Mouse (Mus musculus) splenic B cell, adult 2 months (primary cell): ENCODE results near the gene Sycp2l.
A peak's percentile ranks its signal among the peaks of the same experiment; 100 is the strongest.
"Not testable (repeated sequence)": the region's sequence is repeated elsewhere in the genome, so short reads cannot be mapped to it uniquely, and the experiment has no call there.

ENCODE experiments used
- DNase-seq: peaks from one replicate; pipeline ENCODE4 v3.0.0-alpha.2; 2011; ENCODE audit warnings: low read depth, low spot score
- H3K27me3 ChIP-seq: 2 replicates; pipeline ENCODE4 v1.6.1; 2012; ENCODE audit warnings: mild to moderate bottlenecking, low read length, moderate library complexity, mixed read lengths; ENCODE audit not compliant: control insufficient read depth, poor library complexity, insufficient read depth, severe bottlenecking
- H3K36me3 ChIP-seq: 2 replicates; pipeline ENCODE4 v1.6.1; 2012; ENCODE audit warnings: mild to moderate bottlenecking, low read length, moderate library complexity, mixed read lengths; ENCODE audit not compliant: control insufficient read depth, poor library complexity, insufficient read depth, severe bottlenecking

Sycp2l gene

DNA sequence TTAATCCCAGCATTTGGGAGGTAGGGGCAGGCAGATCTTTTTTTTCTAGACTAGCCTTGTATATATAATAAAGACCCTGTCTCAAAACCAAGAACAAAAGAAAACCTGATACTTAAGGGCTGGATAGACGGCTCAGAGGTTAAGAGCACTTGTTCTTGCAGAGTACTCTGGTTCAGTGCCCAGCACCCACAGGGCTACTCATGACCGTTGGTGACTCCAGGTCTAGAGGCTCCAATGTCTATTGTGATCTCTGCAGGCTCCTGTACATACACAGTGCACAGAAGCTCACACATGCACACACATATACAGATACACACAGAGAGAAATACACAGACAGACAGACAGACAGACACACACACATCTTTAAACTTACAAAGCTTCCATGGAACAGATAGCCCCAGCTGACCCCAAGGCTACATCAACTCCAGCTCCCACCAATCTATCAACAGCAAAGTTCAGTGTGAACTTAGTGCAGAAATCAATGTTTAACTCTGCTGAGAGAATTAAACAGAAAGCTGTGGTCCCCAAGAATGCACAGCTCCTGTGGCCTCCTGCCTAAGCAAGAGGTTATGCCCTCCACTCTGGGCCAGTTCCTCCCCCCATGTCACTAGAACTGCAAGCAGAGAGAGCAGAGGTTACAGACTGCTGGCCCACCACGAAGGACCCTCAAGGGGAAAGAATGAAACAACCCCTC is 81.7 kb downstream of the Sycp2l start:
- no peak for DNase-seq
- H3K36me3 ChIP-seq = no peaks in the 10 kb centered on the region

DNA sequence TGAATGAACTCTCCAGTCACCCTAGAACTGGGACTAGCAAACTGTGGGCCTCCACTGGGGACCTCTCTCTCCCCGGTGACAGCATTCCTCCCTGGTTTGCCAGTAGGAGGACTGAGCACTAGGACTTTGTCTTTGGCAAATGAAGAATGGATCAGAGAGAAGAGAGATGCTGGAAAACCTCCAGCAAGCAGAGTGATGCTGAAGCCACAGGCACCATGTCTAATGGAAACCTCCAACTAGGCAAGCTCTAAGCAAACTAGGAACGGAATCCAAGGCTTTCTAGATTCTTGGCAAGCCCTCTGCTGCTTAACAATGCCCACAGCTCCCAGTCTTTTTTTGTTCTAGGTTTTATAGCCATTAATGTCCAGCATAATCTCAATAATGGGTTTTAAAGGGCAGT is 86.8 kb downstream of the Sycp2l start:
- no peak for DNase-seq
- Histone ChIP-seq H3K36me3 (no peaks in the 10 kb centered on the region), H3K27me3 (no peaks in the 10 kb centered on the region)

More for the DNA sequence above, 81.7 kb downstream of the Sycp2l start:
- no peaks in the 10 kb centered on the region for H3K27me3 ChIP-seq

DNA sequence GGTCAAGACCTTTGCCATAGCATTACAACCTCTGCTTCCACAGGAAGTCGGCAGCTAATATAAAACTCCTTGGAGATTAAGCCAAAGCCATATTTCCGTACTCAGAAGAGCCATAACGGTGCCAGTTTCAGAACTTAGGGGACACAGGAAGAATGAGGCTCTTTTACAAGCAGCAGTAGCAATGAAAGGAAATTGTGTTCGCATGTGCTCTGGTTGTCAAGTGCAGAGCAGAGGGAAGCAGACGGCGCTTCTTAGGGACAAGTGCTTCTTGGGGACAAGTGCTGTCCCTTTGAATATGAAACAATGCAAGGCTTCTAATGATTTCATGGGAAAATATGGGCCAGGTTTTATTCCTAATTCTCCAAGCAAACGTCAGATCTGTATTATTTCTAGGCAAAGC is 89.2 kb downstream of the Sycp2l start:
- DNase-seq = no peak
- no peaks in the 10 kb centered on the region for H3K36me3 ChIP-seq
- H3K27me3 ChIP-seq = no peaks in the 10 kb centered on the region

DNA sequence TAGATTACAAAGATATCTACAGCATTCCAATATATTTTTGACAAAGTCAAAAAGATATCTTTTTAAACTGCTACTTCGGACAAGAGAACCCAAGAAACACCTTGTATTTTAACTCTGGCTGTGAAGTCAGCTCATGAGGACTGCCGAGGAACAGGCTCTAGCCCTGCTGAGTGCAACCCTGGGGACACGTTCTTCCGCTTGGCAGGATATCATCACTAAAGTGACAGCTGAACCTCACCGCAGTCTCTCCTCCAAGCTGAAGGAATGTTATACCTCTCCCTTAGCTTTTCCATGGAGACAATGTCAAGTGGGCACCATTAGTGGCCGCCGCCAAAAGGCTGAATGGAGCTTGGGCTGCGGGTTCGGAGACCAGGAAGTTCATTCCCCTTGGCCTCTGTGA is 89.6 kb downstream of the Sycp2l start:
- no peak for DNase-seq
- Histone ChIP-seq H3K27me3 (no peaks in the 10 kb centered on the region), H3K36me3 (no peaks in the 10 kb centered on the region)

DNA sequence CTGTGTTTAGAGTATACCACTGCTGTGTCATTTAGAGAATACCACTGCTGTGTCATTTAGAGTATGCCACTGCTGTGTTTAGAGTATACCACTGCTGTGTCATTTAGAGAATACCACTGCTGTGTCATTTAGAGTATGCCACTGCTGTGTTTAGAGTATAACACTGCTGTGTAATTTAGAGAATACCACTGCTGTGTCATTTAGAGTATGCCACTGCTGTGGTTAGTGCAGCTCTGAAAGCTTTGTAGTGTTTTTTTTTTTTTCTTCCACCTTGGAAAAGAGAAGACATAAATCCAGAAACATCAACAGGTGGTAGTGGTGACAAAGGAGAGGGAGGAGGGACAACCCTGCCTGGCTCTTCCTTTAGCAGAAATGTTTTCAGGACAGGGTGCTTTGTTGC is 91.5 kb downstream of the Sycp2l start:
- not testable (repeated sequence) for DNase-seq, H3K36me3 ChIP-seq

DNA sequence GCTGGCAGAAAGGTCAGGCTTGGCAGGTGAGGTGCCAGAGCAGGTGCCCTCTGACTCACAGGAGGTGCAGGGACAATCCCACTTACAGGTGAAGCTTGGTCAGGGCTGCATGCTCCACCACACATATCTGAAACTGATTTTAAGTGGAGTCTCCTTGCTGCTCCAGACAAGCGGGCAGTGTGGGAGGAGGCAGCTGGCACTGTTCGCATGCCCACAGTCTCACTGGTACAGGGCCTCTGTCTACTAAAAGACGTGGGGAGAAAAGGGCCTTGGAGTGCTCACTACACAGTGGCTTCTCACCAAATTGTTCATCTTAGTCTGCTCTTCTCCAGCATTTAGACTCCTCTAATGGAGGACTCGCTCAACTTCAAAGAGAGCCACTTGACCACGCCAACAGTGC is 92.1 kb downstream of the Sycp2l start:
- Histone ChIP-seq H3K36me3 (no peaks in the 10 kb centered on the region), H3K27me3 (no peaks in the 10 kb centered on the region)
- no peak for DNase-seq

More for the DNA sequence above, 91.5 kb downstream of the Sycp2l start:
- not testable (repeated sequence) for H3K27me3 ChIP-seq

DNA sequence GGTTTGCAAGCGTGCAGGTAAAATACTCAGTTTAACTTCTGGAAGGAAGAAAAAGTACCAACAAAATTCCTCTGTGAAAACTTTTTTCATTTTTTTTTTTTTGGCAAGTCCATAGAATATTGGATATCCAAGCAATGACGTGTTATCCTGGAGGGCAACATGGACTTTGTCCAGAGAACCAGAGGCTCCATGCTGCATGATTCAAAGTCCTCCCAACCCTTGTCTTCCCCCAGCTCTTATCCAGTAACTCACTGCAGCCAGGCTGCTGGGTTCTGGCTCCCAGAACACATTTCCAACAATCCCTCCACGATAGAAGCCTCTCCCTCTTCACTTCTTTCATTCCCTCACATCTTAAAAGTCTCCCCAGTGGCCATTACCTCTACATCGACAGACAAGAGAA is 97.2 kb downstream of the Sycp2l start:
- Histone ChIP-seq H3K36me3 (no peaks in the 10 kb centered on the region), H3K27me3 (no peaks in the 10 kb centered on the region)
- no peak for DNase-seq

DNA sequence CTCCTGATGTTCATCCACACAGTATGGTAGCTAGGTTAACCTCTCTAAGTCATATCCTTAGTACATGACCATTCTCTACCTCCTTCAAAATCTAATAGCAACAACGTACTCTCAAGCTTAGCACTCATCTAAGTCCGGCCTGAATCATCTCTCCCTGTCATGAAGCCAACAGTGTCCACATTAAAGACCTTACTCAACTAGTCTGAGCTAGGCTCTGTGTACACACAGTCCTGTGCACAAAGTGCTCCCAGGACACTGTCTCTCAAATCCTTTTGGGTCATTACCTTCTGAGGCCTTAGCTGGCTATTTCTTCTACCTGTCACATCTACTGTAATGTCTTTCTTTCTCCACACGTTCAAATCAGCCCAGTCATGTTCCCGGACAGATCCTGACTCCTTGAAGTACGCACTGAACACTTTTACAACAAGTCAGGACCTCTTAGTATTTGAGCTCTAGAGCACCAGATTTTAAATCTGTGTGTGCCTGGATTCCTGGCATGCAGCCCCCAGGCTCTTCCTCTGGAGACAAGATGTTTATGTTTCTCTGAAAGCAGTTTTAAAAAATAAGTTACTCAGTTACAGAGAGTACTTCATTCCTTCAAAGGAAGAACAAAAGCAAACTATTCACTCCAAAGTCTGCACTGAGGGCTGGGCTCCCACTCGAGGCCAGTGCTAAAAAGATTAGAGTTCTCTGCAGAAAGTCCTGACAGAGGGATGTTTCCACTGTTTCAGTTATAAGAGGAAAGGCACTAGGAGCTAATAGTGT is 98.6 kb downstream of the Sycp2l start:
- DNase-seq = no peak
- H3K36me3 ChIP-seq = no peaks in the 10 kb centered on the region
- no peaks in the 10 kb centered on the region for H3K27me3 ChIP-seq

DNA sequence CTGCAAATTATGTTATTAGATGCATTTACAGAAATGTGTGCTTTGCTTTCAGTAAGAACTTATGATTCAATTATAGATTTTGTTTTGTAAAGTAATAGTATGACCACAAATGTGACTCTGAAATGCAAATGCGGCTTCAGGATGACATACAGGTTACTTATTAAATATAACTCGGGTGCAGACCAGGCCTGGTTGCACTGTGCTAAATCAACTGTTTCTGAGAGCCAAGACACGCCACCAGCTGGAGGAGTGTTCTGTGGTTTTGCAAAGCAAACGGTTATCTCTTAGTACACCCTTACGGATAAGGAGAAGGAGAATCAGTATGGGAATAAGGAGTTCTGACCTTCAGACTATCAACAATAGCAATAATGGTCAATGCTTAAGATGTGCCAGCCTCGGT is 101.6 kb downstream of the Sycp2l start:
- Histone ChIP-seq H3K36me3 (no peaks in the 10 kb centered on the region), H3K27me3 (peaks cover 2% of the 10 kb centered on the region; the same call in 1 of the 2 replicates)
- DNase-seq = no peak

DNA sequence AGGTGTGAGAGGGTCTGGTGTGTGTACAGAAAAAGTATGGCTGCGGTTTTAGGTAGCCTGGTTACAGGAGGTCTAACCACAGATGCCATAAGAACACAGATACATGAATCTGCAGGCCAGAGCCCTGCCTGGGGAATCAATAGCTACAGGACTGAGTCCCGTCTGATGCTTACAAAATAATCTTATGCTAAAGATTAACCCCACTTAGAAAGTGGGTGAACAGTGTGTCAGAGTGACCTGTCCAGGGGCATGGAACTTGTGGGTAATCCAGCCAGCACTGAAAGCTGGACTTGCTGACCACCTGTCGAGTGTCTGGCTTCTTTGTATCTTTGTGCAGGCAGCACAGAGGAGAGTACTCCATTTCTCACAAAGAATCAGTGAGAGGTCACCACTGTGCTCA is 102.1 kb downstream of the Sycp2l start:
- peaks cover 6% of the 10 kb centered on the region for H3K27me3 ChIP-seq
- DNase-seq = no peak
- H3K36me3 ChIP-seq = no peaks in the 10 kb centered on the region

DNA sequence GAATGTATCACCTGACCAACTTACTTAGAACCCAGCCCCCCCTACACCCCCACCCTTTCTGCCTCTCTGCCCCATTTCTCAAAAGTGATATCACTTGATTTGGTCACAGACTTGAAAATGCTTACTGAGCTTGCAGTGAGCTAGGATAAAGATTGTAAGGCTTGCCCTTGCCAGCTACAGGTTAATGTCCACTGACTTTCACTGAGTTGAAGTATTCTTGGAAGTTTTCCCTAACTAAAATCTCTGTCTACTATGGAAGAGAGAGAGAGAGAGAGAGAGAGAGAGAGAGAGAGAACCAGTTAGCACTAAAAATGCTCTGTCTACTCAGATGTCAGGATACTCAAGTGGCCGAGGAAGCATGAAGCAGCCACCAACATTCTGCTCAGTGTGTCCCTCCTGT is 104.9 kb downstream of the Sycp2l start:
- H3K27me3 ChIP-seq = peaks cover 6% of the 10 kb centered on the region
- DNase-seq = no peak
- H3K36me3 ChIP-seq = no peaks in the 10 kb centered on the region

DNA sequence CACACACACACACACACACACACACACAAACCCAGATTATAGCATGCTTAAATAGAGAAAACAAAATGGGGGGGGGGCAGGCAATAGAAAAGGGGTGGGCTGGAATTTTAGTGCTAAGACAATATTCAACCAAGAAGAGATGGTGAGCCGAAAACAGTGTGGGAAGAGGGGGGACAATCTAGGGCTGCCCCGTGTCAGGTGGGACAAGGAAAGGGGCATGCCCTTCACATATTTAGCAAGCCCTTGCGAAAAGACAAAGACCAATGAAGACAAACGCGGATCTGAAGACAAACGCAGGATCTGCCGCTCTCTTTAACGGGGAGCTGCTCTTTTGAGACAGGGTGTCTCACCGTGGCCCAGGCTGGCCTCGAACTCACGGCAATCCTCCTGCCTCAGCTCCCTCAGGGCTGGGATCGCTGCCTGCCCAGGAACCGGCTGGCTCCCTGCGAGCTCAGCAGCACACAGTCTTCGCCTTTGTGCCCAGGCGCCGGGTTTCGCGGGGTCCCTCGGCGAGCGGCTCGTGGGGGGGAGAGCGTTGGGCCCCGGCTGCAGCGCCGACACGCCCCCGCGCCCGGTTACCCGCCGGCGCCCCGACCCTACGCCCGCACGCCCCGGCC is 105.7 kb downstream of the Sycp2l start:
- Histone ChIP-seq H3K36me3 (no peaks in the 10 kb centered on the region), H3K27me3 (peaks cover 6% of the 10 kb centered on the region)
- DNase-seq = peak; percentile 10

DNA sequence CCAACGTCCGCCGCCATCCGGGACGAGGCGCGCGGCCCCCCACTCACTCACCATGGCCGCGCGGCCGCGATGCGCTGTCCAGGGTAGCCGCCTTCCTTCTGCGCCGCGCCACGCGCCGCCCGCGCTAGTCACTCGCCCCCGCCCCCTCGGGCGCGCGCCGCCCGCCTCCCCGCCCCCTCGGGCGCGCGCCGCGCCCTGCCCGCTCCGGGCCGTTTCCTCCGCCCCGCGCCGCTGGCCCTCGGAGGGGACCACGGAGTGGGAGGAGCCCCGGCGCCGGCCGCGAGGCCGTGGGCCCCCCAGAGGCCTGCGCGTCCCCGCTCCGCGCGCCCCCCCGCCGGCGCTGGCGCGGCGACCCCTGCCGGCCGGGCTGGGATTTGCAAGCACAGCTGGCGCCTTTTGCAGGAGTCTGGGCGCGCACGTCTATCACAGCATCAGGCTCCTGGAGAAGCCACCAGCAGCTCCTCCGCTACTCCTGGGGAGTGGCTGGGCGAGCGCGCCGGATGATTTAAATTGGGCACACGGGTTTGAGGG is 106.3 kb downstream of the Sycp2l start, which contains the start of gene Elovl2:
Elovl2 (minus strand) TSS at position 102 of the 531 bp plus-strand sequence.
- Histone ChIP-seq H3K36me3 (no peaks in the 10 kb centered on the region), H3K27me3 (peaks cover 6% of the 10 kb centered on the region)
- DNase-seq = peak; percentile 49
